Mouse (Mus musculus) layer of hippocampus, adult 8-10 months (tissue): ENCODE data around the gene Gm45618. TPM values are rescaled to one million over a fixed set of nuclear protein-coding genes. Genes with fewer than 3 reads are reported as not detected.

Experiments
- DNase-seq, 2 experiments: peaks; one replicate each; pipeline ENCODE4 v3.0.0; 2022; ENCODE audit warnings: low spot score in 2 of 2
- total RNA-seq, 4 experiments: library from RNA; stranded (reverse); gene quantifications; 2 replicates each; pipeline ENCODE4 v1.2.4; 2022

The Gm45618 gene
- total RNA-seq, 4 experiments from 2014 or later, result not detected

DNA sequence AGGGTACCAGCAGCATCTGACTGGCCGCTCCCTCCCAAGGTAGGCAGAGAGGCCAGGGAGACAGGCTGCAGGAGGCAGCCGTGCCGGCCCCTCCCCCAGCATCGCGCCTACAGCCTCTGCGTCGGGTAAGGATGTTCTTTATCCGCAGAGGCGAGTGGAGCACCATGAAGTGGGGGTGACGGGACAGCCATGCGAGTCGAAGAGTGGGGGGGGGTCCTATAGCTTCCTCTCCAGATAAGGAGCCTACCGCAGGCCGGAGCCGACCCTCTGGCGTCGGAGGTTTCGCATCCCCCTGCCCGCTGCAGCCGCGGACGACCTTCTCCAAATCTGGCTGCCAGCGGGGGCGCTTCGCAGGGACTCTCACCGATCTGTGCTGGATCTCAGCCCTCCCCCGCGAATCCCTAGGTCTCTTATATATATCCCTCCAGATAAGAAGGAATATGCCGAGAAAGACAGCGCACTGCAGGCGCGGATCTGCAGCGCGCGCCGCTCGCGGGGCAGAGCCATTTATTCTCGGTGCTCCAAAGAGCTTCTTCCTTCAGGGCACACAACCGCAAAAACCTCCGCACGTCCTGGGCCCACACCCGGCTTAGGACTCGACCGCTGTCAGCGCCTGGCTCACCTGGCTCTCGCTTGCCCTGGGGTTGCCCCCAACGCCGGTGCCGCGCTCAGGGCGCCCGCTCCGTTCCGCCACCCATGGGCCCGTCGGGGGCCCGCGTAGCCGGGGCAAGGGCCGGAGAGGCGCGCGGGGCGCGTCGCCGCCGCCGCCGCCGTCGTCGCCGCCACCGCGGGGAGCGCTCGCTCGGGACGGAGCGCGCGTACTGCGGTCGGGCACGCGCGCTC lies 26.0 kb downstream of the Gm45618 start:
- DNase-seq, result peak in 1 of 2 experiments; percentile 57

DNA sequence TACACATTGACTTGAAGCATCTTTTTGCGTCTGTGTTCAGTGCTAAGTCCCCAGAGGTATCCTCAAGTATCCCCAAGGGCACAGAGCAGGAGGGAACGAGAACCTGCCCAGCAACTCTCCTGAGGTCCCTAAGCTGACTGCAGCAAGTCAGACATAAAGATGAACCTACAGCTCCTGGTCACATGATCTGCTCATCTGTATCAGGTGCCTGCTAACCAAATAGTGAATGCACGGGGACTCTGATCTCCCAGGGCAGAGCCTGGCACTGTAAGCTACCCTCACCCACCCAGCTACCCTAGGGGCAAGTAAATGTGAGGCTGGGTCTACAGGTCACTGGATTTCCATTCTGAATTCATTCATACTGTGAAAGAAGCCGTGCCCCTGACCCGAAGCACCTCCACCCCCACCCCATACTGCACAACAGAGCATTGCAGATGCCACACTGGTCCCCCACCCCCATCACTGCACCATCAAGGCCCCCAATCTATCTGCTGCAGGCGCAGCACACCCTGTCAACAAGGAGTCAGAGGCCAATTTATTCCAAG lies 26.8 kb downstream of the Gm45618 start:
- DNase-seq, result no peak

DNA sequence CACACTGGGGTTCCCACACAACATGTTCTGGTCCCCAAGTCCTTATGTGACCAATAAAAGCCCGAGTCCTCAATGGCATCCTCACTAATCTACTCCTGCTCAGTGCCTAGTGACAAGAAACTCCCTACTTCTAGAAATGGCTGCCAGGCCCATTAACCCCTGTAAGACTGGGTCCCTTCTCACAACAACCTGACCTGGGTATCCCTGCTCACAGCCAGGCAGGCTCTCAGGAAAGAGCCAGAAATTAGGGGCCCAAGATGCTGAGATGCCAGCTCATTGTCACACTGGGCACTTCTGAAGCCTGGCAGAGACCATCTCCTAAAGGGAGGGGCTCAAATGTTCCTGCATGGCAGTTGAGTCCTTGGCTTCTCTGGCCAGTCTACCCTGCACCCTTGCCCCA lies 27.5 kb downstream of the Gm45618 start:
- no peak for DNase-seq

DNA sequence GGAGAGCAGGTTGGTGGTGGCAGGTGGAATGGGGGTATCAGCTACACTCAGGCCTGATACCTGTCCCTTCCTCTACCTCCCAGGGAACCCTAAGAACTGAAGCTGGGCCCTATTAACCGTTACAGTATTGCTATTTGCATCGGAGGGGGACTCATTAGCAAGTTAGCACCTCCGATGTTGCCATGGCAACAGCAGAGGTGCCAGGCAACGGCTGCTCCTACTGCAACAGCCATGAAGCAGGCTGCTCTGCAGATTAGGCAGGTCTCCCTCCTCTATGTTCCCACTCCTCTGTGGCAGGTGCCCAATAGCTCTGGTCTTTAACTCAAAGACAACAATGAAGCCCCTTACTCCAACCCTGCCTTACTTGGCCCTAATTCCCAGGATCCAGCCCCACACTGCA lies 28.7 kb downstream of the Gm45618 start:
- peak in 1 of 2 experiments; percentile 49 for DNase-seq

DNA sequence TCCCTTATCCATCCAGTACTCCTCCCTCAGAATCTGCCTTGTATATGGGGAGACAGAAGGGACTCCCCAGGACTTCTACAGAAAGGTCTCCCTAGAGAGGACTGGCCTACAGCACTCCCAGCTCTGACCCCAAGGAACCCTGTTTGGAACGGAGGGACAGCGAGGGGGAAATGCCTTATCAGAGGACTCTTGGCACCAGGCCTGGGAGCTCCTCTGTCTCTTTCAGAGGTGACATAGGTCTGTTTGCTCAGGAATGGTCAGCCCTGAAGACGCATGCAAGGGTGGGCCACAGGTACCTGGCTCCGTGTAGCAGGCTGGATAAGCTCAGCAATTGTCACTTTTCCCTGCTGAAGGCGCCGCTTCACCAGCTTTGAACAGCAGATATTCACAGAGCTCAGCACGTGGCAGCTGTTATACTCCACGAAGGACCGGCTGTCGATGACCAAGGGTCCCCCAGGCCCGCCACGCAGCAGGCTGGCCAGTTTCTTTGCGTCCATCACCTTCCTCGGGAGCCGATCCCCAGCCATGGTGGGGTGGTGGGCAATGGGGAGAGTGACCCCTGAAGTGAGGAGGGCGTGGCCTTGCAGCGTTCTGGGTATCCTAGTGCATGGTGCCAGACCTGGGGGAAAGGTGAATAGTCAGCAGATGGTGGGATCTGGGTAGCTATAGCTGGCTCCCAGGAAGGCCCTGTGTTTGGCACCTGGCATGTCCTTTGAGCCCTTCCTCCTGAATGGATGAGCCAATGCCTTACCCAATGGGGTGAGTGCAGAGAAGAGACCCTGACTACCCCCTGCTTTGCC lies 30.7 kb downstream of the Gm45618 start:
- no peak for DNase-seq

DNA sequence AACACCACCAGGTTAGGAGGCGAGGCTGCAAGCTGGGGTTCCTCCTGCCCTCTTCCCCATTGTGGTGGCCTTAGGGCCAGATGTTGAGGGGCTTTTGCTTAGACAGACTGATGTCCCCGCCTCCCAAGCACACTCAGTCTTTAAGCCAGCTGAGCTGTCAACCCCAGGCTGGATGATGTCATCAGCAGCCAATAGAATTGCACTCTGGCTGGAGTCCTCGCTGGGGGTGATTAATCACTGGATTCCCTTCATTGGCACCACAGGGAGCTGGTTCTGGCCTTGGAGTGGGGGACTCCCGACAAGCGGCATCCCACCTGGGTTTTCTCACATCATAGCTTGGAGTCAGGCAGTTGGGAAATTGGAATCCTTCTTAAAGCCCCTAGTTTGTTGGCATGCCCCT lies 31.6 kb downstream of the Gm45618 start:
- DNase-seq, result peak; percentile 65 to 72

DNA sequence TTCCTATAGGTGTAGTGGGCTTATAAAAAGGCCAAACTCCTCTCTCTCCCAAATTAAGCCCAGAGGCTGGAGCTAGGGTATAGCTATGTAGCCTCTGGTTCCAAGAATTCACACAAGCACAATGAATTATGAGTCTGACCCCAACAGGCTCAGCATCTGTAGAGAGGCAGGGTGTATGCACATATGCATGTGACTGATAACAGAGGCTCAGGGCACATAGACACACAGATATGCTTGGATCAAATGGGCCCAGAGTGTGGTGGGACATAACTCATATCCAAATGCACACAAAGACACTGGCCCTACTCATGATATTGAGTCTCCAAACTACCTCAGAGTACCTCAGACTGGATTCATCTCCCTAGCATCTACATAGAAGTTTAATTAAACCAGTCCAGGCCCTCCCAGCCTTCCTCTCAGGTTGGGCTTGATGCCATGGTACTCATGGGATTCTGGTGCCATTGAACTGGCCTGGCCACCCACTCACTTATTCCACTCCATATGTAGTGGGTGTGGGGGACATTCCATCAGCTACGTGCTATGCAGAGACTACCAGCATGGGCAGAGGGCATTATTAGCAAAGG lies 33.4 kb downstream of the Gm45618 start:
- DNase-seq, result no peak

DNA sequence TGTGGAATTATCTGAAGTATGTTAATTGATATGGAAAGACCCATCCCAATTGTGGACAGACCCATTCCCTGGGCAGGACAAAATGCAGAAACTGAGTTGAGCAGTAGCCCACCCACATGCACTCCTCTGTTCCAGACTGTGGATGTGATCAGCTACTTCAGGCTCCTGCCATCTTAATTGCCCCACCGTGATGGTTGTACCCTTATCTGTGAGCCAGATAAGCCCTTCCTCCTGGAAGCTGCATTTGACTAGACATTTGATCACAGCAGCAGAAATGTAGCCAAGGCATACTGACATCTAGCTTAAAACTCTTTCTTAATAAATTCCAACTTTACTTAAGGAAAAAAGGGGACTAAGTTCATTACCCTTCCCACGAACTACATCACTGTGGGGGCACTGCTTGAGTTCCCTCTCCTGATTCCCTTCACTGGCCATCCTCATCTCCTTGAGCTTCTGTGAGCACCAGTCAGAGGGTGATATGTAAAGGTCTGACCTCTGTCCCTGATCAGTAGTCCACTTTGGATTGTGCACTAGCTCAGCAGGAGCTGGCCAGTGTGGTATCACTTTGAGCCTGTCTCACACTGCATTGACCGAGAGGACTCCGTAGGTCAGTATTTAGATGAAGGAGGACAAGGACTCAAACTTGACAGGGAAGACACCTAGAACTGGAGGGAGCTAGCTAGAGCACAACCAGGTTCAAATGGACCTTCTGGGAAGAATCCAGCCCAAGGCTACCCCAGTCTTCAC lies 34.2 kb downstream of the Gm45618 start:
- no peak for DNase-seq

DNA sequence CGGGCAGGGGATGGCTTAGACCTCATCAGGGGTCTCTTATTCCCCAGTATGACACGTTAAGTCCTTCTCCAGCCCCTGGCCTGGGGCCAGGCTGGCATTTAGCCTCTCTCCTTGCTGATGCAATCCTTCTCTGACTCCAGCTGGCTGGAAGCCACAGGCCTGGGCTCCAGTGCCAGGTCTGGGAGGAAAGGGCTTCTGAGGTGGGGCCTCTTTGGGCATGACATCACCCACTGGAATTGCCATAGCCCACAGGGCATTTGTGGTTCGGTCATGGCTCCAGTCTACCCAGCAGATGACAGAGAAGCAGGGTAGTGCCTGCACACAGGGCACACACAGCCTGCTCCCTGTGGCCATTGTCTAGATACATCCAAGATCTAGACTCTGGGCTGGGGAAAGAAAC lies 35.7 kb downstream of the Gm45618 start:
- DNase-seq, result peak in 1 of 2 experiments; percentile 60

DNA sequence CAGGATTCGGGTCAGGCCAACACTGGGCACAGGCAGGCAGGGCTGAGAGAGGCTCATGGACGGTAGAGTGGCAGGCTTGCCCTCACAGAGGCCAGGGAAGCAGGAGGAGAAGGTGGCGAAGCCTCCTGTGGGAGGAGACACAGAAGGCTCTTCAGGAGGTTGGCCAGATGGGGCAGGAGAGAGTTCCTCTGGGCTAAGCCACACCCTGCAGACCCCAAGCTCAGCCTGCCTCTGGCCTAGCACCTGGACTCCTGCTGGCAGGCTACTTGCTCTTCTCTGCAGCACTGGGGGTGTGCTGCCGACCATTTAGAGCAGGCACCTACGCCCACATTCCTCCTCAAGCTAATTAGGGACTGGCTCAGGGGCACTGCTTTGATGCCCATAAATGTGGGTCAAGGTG lies 36.1 kb downstream of the Gm45618 start:
- no peak for DNase-seq

DNA sequence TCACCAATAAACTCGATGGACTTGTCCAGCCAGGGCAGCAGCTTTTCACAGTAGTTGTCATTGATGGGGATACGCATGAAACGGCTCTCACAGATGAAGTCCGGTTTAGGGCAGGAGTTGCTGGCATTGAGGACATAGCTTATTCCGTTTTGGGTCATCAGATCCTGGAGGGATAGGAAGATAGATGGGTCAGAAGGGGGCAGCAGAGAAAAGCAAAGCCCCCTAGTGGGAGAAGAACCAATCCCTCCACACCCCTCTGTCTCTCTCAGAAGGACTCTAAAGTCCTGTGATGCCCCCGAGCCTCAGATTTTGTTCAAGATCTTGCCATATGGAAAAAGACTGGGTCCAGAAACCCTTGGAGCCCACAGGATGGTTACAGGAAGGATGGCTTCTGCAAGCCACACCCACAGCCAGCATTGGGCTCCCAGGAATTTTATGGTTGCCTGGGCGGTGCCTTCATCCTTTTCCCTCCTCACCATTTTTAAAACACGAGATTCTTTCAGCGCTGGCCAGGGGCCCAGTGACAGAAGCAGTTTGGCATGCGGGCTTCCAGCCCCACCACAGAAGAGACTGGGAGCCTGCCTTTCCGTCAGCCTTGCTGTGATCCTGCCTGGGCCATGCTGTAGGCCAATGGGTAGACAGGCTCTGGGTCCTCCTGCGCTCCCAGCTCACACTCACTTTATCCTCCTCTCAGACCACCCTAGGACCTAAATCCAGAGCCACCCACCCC lies 36.8 kb downstream of the Gm45618 start:
- DNase-seq, result no peak

DNA sequence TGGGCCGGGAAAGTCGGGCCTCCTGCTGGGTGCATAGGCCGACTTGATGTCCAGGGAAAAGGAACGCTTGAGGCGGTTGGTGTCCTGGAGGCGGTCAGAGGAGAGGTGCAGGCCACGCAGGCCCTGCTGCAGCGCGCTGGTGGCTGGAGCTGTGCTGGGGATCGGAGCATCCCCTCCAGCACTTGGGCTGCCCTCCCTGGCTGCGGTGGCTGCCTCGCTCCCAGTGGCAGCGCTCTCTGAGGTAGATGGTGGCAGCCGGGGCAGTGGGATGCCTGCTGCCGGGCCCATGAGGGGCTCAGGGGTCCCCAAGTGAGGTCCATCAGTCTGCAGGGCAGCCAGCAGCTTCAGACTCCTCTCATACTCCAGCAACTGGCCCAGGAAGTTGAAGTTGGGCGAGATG lies 37.9 kb downstream of the Gm45618 start:
- no peak for DNase-seq

DNA sequence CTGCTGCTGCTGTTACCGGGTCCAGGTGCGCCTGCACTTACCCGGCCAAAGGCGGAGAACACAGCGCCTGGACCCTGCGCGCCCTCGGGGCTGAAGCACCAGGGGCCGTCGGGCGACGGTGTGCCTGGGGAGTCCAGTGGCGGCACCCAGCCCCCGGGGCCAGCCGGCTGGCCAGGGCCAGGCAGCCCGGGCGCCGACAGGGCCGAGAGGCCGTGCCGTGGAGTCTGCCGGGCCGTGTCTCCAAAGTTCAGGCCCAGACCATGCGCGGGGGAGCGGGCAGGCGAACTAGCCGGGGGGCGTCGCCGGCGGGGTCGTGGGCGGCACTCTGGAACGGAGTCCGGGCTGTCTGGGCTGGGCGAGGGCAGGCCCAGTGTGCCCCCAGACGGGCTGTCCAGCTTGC lies 38.4 kb downstream of the Gm45618 start:
- no peak for DNase-seq

DNA sequence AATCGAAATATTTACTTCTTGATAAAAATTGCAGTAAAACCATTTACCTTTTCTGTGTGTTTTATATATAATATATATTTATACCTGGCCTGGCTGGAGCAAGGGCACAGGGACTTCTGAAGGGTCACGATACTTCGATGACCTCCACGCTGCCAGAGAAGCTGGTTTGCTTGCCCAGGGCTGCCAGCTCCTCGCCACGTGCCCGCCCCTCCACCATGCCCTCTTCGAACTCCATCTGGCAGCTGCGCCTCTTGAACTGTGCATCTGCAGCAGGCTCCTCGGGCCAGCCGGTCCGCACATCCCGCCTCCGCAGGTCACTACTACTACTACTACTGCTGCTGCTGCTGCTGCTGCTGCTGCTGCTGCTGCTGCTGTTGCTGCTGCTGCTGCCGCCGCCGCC lies 38.8 kb downstream of the Gm45618 start:
- no peak for DNase-seq

DNA sequence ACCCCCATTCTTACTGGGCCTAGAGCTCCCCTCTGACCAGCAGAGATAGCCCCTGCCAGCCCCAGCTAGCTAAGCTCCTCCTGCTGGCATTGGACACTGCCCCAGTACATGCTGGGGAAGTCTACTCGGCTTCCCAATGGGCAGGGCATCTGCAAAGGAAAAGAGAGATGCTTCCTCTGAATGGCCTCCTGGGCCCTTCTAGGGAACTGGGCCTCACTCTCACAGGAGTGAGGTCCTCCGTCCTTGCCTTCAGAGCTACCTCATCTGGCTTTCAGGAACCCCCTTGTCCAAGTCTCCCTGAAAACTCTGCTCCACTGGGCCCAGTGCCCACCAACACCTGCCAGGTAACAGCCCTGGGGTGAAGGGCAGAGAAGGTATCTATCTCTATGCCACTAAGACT lies 39.7 kb downstream of the Gm45618 start:
- DNase-seq, result no peak

DNA sequence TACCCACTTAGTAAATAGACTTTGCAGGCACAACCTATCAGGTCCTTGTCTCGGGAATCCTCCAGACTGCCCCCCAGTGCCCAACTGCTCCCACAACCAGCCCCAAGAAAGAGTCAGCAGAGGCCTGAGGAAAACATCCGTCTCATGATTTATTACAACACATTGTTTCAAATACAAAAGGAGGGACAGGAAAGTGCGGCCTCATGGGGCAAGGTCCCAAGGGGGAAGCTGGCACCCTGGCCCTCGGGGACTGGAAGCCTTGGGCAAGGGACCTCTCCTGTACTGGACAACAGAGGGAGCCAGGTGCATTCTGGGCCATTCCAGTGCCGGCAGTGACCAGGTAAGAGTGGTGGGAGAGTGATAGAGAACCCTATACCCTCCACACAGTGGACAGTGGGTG lies 41.2 kb downstream of the Gm45618 start:
- DNase-seq, result no peak

DNA sequence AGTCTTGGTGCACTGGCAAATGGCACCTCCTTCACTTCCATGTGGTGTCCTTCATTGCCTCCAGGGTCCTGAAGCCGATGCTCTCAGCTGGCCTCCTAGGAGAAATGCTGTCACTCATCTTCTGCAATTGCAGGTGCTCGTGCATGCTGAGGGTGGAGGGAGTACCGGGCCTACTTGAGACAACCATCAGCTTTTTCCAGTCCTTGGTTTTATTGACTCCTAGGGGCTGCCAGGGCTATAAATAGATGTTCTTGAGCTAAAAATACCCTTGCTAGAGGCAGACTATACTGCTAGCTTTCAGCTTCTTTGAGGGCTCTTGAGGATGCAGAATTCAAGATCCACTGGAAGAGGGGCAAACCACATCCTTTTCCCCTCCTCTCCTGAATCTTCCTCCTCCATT lies 43.4 kb downstream of the Gm45618 start:
- no peak for DNase-seq

DNA sequence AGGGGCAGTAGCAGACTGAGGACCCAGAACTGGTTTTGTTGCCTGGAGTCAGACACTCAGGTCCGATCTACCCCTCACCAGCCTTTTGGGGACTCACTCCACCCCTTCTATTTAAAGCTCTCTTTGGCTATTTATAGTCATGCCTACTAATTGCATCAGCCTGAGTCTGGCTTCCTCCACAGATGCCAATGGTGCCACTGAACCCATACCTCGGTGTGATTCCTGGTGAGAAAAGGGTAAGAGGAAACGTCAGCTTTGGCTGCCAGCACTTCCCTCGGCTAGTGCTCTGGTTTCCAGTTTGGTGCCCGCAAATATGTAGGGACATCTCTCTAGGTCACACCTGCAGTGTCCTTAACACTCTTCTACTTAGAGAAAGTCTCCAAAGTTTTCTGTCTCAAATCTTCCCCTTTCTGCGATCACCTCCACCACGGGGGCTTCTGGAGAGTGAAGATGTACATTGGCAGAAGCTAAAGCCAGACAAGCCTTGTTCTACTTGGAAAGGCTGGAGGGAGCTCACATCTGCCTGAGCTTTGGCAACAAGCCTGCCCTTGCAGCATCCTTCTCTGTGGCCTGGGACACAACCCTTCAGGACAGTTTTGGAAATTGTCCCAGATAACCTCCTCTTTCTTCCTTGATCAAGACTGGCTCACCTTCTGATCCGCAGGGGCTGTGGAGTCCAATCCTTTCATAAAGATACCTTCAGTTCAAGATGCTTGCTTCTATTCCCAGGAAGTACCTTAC lies 46.2 kb downstream of the Gm45618 start:
- DNase-seq, result no peak

DNA sequence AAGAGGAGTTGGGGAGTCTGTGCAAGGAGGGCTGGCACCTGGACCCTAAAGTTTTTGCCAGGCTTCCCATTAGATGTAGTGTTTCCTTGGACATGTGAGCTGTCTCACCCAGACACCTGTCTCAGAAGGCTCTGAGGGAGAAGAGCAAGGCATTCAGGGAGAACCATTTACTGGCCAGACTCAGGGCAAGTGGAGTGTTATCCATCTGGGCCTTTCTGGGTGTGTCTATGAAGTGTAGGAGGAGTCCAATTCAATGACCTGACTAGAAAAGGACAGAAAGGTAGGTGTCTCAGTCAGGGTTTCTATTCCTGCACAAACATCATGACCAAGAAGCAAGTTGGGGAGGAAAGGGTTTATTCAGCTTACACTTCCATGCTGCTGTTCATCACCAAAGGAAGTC lies 48.8 kb downstream of the Gm45618 start:
- no peak for DNase-seq

DNA sequence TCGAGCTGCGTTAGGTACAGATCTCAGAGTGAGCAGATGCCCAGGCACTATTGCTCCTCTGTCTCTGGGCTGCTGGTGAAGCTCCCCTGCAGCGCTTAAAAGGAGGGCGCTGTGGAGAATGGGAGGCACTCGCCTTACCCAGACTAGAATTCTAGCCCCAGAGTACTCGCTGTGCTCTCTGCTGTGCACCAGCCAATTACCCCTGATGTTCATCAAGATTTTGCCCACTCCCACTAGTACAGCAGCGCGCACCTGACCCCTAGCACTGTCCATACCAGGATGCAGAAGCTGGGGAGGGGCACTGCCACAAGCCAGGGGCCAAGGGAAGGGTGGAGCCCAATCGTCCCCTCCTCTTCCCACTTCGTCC lies 49.3 kb downstream of the Gm45618 start:
- DNase-seq, result no peak
